Mouse (Mus musculus) liver, adult 2 months (tissue): ENCODE measurements around the gene Actl6b. TPM values are rescaled to one million over a fixed set of nuclear protein-coding genes. Genes with fewer than 3 reads are reported as not detected.

Experiments
- DNase-seq: peaks from one replicate; pipeline ENCODE4 v3.0.0-alpha.2; 2011; ENCODE audit warnings: low read depth, low spot score; ENCODE audit errors: extremely low read depth
- H3K27ac ChIP-seq: fragments of 200-500 bp; replicated peaks from 2 replicates; pipeline ENCODE4 v1.5.1; 2012; ENCODE audit warnings: low read depth, mild to moderate bottlenecking, control low read depth, inconsistent platforms, low read length; ENCODE audit not compliant: insufficient read depth
- H3K27me3 ChIP-seq: fragments of 200-500 bp; 2 replicates; pipeline ENCODE4 v1.6.1; 2012; ENCODE audit warnings: mild to moderate bottlenecking, moderate library complexity, low read length, inconsistent platforms; ENCODE audit not compliant: control insufficient read depth, insufficient read depth
- H3K36me3 ChIP-seq: fragments of 200-500 bp; 2 replicates; pipeline ENCODE4 v1.6.1; 2012; ENCODE audit warnings: low read length, inconsistent platforms; ENCODE audit not compliant: control insufficient read depth, insufficient read depth
- H3K4me1 ChIP-seq: fragments of 200-500 bp; 2 replicates; pipeline ENCODE4 v1.6.1; 2011; ENCODE audit warnings: low read length; ENCODE audit not compliant: control insufficient read depth, insufficient read depth
- H3K4me3 ChIP-seq: fragments of 200-500 bp; 2 replicates; pipeline ENCODE4 v1.5.1; 2011; ENCODE audit warnings: low read depth, mild to moderate bottlenecking, control low read depth, low read length, moderate library complexity; ENCODE audit not compliant: insufficient read depth
- H3K79me2 ChIP-seq: fragments of 200-500 bp; 2 replicates; pipeline ENCODE4 v1.6.1; 2012; ENCODE audit warnings: inconsistent platforms, mild to moderate bottlenecking, low read length, moderate library complexity; ENCODE audit not compliant: control insufficient read depth, insufficient read depth
- H3K9ac ChIP-seq: fragments of 200-500 bp; 2 replicates; pipeline ENCODE4 v1.6.1; 2012; ENCODE audit warnings: low read depth, mild to moderate bottlenecking, control low read depth, inconsistent platforms, low read length
- CTCF ChIP-seq: fragments of 200-500 bp; IDR thresholded peaks from 2 replicates; pipeline ENCODE4 v1.5.1; 2011; ENCODE audit warnings: low read depth, low read length, control low read depth
- POLR2A ChIP-seq: fragments of 200-500 bp; IDR thresholded peaks from 2 replicates; pipeline ENCODE4 v1.6.1; 2011; ENCODE audit warnings: low read length, control low read depth; ENCODE audit not compliant: insufficient read depth; ENCODE audit errors: extremely low read depth
- WGBS: fragments of 180-500 bp; shearing (Covaris S2); methylation state at CpG from one replicate; pipeline ENCODE4 v1.1.7; 2018; 5-methylcytosine and 5-hydroxymethylcytosine counted together
- polyA plus RNA-seq: library from polyadenylated mRNA; depleted of rRNA; stranded (reverse); fragments of >200 nt; gene quantifications from 2 replicates; pipeline ENCODE4 v1.2.3, GENCODE M21; 2012
- total RNA-seq: library from RNA; depleted of rRNA; stranded (reverse); fragments of >200 nt; gene quantifications from 2 replicates; pipeline ENCODE4 v1.2.3, GENCODE M21; 2014

The Actl6b gene
- total and polyA plus RNA-seq, 2 experiments = not detected

GRCm38 (mm10) chr5:137526192-137526936 lies 27.0 kb upstream of the Actl6b start:
- TF ChIP-seq POLR2A = no peak
- peak; percentile 48 for TF ChIP-seq CTCF
- H3K4me3 ChIP-seq = no peak overlapping the region
- no peak overlapping the region for H3K9ac ChIP-seq
- H3K27me3 ChIP-seq = no peaks in the 10 kb centered on the region
- WGBS = 53% methylated on average over 16 of the region's 16 CpGs
- DNase-seq = peak; percentile 36
- H3K79me2 ChIP-seq = peaks cover 7% of the 10 kb centered on the region; the same call in 1 of the 2 replicates
- H3K36me3 ChIP-seq = peaks cover 23% of the 10 kb centered on the region
- peaks cover 4% of the 10 kb centered on the region; the same call in 1 of the 2 replicates for H3K4me1 ChIP-seq
- H3K27ac ChIP-seq = no peak overlapping the region

GRCm38 (mm10) chr5:137527413-137527812 lies 25.9 kb upstream of the Actl6b start:
- DNase-seq = no peak
- Histone ChIP-seq H3K36me3 (peaks cover 17% of the 10 kb centered on the region), H3K4me3 (no peak overlapping the region), H3K4me1 (peaks cover 4% of the 10 kb centered on the region; the same call in 1 of the 2 replicates), H3K27me3 (no peaks in the 10 kb centered on the region), H3K9ac (no peak overlapping the region), H3K27ac (no peak overlapping the region), H3K79me2 (peaks cover 17% of the 10 kb centered on the region)
- 70% methylated on average over 1 of the region's 1 CpGs for WGBS
- TF ChIP-seq POLR2A (no peak), CTCF (no peak)

DNA sequence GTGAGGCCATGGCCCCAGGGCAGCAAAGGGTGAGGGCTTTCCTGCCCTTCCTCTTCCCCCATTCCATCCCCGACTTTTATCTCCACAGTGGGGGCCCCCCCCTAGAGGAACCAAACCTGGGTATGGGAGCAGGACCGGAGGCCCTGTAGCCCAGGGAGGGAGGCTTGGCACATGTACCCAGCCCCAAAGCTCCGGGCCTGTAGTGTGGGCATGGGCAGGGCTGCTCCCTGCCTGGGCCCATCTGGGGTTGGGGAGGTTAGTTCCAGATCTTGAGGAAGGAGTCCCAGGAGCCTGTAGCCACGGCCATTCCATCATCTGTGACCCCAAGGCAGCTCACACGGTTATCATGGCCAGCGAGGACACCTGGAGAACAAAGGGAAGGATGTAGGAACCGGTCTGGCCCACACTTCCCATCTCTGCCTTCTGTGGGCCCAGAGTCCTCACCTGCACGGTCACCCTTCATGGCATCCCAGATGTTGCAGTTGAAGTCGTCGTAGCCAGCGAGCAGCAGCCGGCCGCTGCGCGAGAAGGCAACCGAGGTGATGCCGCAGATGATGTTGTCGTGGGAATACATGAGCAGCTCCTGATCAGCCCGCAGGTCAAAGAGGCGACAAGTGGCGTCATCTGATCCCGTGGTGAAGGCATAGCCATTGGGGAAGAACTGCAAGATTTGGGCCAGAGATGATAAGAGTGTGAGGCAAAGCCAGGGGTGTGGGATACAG lies 24.9 kb upstream of the Actl6b start:
- WGBS = 86% methylated on average over 22 of the region's 22 CpGs
- TF ChIP-seq CTCF = no peak
- no peak for TF ChIP-seq POLR2A
- peaks cover 14% of the 10 kb centered on the region for H3K36me3 ChIP-seq
- no peak for DNase-seq
- H3K9ac ChIP-seq = no peak overlapping the region
- H3K27ac ChIP-seq = no peak overlapping the region
- peaks cover 4% of the 10 kb centered on the region; the same call in 1 of the 2 replicates for H3K4me1 ChIP-seq
- no peak overlapping the region for H3K4me3 ChIP-seq
- peaks cover 19% of the 10 kb centered on the region for H3K79me2 ChIP-seq
- H3K27me3 ChIP-seq = no peaks in the 10 kb centered on the region

GRCm38 (mm10) chr5:137529221-137529995 lies 23.9 kb upstream of the Actl6b start:
- H3K4me3 ChIP-seq = no peak overlapping the region
- no peak for DNase-seq
- TF ChIP-seq POLR2A (no peak), CTCF (no peak)
- H3K27ac ChIP-seq = no peak overlapping the region
- no peak overlapping the region for H3K9ac ChIP-seq
- 82% methylated on average over 15 of the region's 15 CpGs for WGBS
- no peaks in the 10 kb centered on the region for H3K27me3 ChIP-seq
- peaks cover 19% of the 10 kb centered on the region for H3K79me2 ChIP-seq
- peaks cover 11% of the 10 kb centered on the region for H3K36me3 ChIP-seq
- H3K4me1 ChIP-seq = peaks cover 7% of the 10 kb centered on the region; the same call in 1 of the 2 replicates

DNA sequence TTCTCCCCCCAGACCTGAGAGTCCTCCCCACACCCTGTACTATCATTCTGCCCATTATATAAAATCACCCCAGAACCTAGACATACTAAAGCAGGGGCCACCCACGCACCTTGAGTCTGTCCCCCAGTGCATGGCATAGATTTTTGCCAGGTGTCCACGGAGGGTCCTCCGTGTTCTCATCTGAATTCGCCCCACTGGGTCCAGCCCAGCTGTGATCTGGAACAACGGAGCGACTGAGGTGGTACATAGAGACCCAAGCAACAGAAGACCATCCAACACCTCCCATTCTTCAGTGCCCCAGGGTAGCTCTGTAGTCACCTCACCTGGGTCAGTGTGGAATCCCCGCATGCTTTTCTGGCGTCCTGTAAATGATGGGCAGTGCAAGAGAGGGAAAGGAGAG lies 23.2 kb upstream of the Actl6b start:
- TF ChIP-seq POLR2A = no peak
- TF ChIP-seq CTCF = no peak
- no peak for DNase-seq
- Histone ChIP-seq H3K27ac (no peak overlapping the region; the same call in 1 of the 2 replicates), H3K79me2 (peaks cover 19% of the 10 kb centered on the region), H3K9ac (peak overlapping the region; percentile 61; the same call in 1 of the 2 replicates), H3K27me3 (no peaks in the 10 kb centered on the region), H3K36me3 (peaks cover 11% of the 10 kb centered on the region), H3K4me3 (peak overlapping the region; percentile 78), H3K4me1 (peaks cover 7% of the 10 kb centered on the region; the same call in 1 of the 2 replicates)
- 87% methylated on average over 8 of the region's 8 CpGs for WGBS
